Mouse (Mus musculus) neural tube, embryonic 14.5 days (tissue): Measurements from ENCODE around the gene Maml1. TPM values are rescaled to one million over a fixed set of nuclear protein-coding genes. Genes with fewer than 3 reads are reported as not detected.
A peak's percentile ranks its signal among the peaks of the same experiment; 100 is the strongest.

ENCODE experiments used
- ATAC-seq: fragments of 200-750 bp; cut with Nextera tagmentation; 2 replicates; pipeline ENCODE4 v1.8.0; 2017; ENCODE audit warnings: low read depth, mild to moderate bottlenecking, moderate TSS enrichment, moderate library complexity
- H3K27ac ChIP-seq: fragments of 300-500 bp; sonication (generic); 2 replicates; pipeline ENCODE4 v1.5.1; 2014; ENCODE audit warnings: low read depth, mild to moderate bottlenecking, control low read depth, low read length, moderate library complexity, mixed read lengths
- H3K27me3 ChIP-seq: fragments of 300-500 bp; sonication (generic); 2 replicates; pipeline ENCODE4 v1.6.1; 2014; ENCODE audit warnings: low read length; ENCODE audit not compliant: control insufficient read depth, insufficient read depth
- H3K36me3 ChIP-seq: fragments of 300-500 bp; sonication (generic); 2 replicates; pipeline ENCODE4 v1.6.1; 2014; ENCODE audit warnings: low read length, mixed read lengths; ENCODE audit not compliant: control insufficient read depth, insufficient read depth
- H3K4me1 ChIP-seq: fragments of 300-500 bp; sonication (generic); 2 replicates; pipeline ENCODE4 v1.6.1; 2014; ENCODE audit warnings: low read length; ENCODE audit not compliant: control insufficient read depth, insufficient read depth
- H3K4me2 ChIP-seq: fragments of 300-500 bp; sonication (generic); 2 replicates; pipeline ENCODE4 v1.6.1; 2014; ENCODE audit warnings: mild to moderate bottlenecking, low read depth, low read length, control low read depth
- H3K4me3 ChIP-seq: fragments of 300-500 bp; sonication (generic); 2 replicates; pipeline ENCODE4 v1.5.1; 2014; ENCODE audit warnings: low read depth, low read length, control low read depth, mixed read lengths
- H3K9ac ChIP-seq: fragments of 300-500 bp; sonication (generic); replicated peaks from 2 replicates; pipeline ENCODE4 v1.6.1; 2014; ENCODE audit warnings: low read depth, mild to moderate bottlenecking, control low read depth, low read length, mixed read lengths
- H3K9me3 ChIP-seq: fragments of 300-500 bp; sonication (generic); 2 replicates; pipeline ENCODE4 v1.6.1; 2016; ENCODE audit warnings: low read length; ENCODE audit not compliant: control insufficient read depth
- WGBS: fragments of 180-500 bp; shearing (Covaris S2); extraction: QIAGEN DNeasy Blood & Tissue Kit; methylation state at CpG from one replicate; pipeline ENCODE4 v1.1.7; 2014; 5-methylcytosine and 5-hydroxymethylcytosine counted together
- polyA plus RNA-seq: library from polyadenylated mRNA; unstranded; fragments of >200 nt; fragmentation: Nextera tagmentation; extraction: Ambion mirVana; gene quantifications from 2 replicates; pipeline ENCODE4 v1.2.1, GENCODE M21; 2014

Maml1 gene
- polyA plus RNA-seq, 1 experiment from 2014 or later: 3.5 TPM

DNA sequence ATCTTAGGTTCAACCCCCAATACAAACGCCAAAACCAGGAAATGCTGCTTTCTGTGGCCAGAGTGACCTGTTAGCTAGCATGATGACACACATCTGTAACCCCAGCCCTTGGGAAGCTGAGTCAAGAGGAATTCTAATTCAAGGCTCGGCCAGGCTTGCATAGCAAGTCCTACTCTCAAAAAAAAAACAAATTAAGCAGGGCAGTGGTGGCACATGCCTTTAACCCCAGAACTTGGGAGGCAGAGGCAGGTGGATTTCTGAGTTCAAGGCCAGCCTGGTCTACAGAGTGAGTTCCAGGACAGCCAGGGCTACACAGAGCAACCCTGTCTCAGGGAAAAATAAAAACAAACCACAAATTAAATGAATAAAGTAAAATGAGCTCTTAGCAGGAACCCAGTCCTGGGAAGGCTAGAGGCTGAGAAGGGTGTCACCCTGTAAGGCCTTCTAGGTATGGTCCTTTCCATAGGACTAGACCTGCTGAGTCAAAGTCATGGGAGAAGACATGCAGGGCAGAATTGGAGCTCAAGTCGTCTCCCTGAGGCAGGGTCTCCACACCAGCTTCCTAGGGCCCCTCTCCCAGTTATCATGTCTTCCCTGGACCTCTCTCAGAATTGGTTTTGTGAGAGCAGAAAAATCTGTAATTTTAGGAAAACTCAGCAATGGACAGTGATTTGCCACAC, 79.9 kb downstream of the Maml1 start:
- H3K36me3 ChIP-seq: peaks cover 3% of the 10 kb centered on the region; the same call in 1 of the 2 replicates
- WGBS: 76% methylated on average over 3 of the region's 3 CpGs
- no peak for ATAC-seq
- H3K4me3 ChIP-seq: no peak overlapping the region
- H3K27me3 ChIP-seq: no peaks in the 10 kb centered on the region
- no peak overlapping the region for H3K4me2 ChIP-seq
- no peak overlapping the region for H3K27ac ChIP-seq
- H3K9me3 ChIP-seq: no peaks in the 10 kb centered on the region
- peaks cover 8% of the 10 kb centered on the region for H3K4me1 ChIP-seq
- no peak overlapping the region for H3K9ac ChIP-seq

DNA sequence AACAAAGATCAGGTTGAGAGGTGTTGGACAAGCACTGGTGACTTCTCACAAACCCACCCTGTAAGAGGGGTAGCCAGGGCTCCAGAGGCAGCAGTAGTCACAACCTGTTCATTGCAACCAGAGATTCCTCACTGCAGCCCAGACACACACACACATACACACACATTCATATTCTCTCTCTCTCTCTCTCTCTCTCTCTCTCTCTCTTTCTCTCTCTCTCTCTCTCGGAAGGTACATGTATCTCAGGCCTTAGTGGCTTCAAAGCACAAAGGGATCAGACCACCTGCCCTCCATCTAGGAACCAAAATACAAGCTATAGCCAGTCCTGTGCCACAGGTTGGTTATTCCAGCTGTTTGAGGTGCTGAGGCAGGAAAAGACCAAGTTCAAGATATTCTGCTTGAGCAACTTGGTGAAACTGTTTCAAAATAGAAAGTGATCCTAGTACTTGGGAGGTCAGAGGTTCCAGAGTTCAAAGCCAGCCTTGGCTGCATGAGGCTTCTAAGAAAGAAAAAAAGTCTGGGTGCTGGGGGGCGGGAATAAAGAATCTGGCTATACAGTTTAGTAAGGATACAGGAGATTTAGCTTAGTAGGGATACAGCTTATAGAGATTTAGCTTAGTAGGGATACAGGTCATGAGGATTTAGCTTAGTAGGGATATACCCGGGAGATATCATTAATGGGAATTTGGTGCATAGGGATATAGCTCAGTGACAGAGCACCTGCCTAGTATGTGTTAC, 80.6 kb downstream of the Maml1 start:
- no peaks in the 10 kb centered on the region for H3K9me3 ChIP-seq
- no peak for ATAC-seq
- no peak overlapping the region for H3K27ac ChIP-seq
- H3K27me3 ChIP-seq: no peaks in the 10 kb centered on the region
- 90% methylated on average over 3 of the region's 3 CpGs for WGBS
- H3K4me1 ChIP-seq: peaks cover 8% of the 10 kb centered on the region
- no peak overlapping the region for H3K9ac ChIP-seq
- H3K4me3 ChIP-seq: peak overlapping the region; percentile 95
- H3K36me3 ChIP-seq: peaks cover 9% of the 10 kb centered on the region; the same call in 1 of the 2 replicates
- peak overlapping the region; percentile 72; the same call in 1 of the 2 replicates for H3K4me2 ChIP-seq

DNA sequence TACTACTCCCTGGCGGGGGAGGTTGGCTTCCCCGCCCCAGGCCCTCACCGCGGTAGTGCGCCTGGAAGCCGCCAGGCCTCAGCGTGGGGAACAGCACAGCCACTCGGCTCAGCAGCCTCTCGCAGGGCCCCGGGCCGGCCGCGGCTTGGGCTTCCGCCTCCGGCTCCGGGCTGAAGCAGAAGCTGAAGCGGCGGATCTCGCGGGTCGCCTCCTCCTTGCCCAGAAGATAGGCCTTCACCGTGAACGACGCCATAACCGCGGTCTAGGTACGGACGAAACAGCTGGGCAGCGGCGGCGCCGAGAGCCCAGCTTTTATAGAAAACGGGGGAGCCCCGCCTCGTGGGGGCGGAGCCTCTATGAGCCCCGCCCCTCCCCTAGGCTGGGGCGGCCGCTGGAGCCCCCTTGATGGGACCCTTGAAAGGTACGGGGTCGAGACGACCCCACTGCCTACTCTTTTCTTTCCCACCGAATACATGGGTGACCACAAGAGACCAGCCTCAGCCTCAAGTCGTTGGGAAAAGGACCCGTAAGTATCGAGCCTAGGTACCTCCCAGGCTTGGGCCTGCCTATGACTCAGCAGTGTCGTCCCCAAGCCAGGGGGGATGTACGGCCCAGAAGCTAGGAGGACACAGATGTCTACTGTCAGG, 81.5 kb downstream of the Maml1 start, which contains the start of the genes Sqstm1 and Mgat4b:
TSS of gene Sqstm1 (minus strand) at position 323 of the 647 bp plus-strand sequence.
TSS of gene Mgat4b (plus strand) at position 386 of the 647 bp plus-strand sequence.
- Histone ChIP-seq H3K4me2 (peak within 1 kb of the TSS; percentile 72), H3K36me3 (peaks cover 18% of the 10 kb centered on the region), H3K9me3 (no peaks in the 10 kb centered on the region), H3K9ac (peak within 1 kb of the TSS; percentile 97), H3K4me1 (peaks cover 8% of the 10 kb centered on the region), H3K27me3 (no peaks in the 10 kb centered on the region), H3K4me3 (peak within 1 kb of the TSS; percentile 95), H3K27ac (peak within 1 kb of the TSS; percentile 99)
- WGBS: under 1% methylated on average over 48 of the region's 48 CpGs
- ATAC-seq: peak; percentile 81

DNA sequence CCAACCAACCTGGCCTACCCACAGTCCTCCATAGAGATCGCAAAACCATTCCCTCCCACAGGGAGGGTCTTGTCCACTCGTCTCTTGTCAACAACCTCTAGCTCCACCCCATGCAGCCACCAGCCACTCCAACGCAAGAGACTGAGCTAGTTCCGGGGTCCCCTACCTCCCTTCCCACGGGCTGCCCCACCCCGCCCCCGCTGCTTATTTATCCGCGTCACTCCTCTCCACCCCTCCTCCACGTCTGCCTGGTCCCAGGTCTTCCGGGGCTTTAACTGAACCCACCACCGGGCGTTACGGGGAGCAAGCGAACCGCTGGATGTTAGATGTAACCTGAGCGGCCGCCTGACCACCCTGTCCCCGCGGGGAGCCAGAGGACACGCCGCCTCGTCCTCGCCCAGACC, 82.0 kb downstream of the Maml1 start:
- Histone ChIP-seq H3K9ac (peak overlapping the region; percentile 97), H3K36me3 (peaks cover 23% of the 10 kb centered on the region), H3K4me3 (peak overlapping the region; percentile 95), H3K27ac (peak overlapping the region; percentile 99), H3K9me3 (no peaks in the 10 kb centered on the region), H3K27me3 (no peaks in the 10 kb centered on the region), H3K4me2 (peak overlapping the region; percentile 72), H3K4me1 (peaks cover 8% of the 10 kb centered on the region)
- WGBS: 0% methylated on average over 20 of the region's 24 CpGs
- ATAC-seq: peak; percentile 93

DNA sequence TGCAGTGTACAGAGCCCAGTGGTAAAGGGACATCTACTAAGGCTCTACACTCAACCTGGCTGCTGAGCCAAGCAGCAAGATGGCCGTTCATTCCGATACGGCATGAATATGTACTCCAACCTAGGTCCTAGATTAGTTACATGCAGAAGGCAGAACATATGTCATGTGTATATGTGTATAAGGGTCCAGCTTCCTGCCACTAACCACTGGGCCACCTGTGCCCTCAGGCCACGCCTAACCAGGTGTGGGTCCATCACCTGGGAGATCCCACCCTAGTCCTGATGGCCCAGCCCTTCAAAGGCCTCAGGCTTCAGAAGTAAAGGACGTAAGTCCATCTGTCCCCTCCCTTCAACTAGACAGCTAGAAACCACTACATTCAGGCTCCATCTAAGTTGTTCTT, 84.1 kb downstream of the Maml1 start:
- WGBS: 95% methylated on average over 5 of the region's 5 CpGs
- no peak for ATAC-seq
- peaks cover 37% of the 10 kb centered on the region for H3K36me3 ChIP-seq

DNA sequence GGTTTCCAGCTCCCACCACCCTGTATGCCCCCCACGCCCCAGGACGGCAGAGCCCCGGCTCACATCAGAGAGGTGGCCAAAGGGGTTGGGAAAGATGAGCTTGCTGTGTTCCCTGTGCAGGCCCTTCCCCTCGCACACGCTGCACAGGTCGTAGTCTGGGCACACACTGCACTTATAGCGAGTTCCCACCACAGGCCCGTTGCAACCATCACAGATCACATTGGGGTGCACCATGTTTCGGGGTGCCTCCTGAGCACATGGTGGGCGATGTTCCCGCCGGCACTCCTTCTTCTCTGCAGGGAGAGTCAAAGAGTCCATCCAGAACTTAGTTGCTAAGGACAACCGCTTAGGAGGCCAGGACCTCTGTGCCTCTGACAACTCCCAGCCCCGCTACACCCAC, 84.8 kb downstream of the Maml1 start:
- Histone ChIP-seq H3K36me3 (peaks cover 44% of the 10 kb centered on the region), H3K4me3 (no peak overlapping the region), H3K9me3 (no peaks in the 10 kb centered on the region), H3K27me3 (no peaks in the 10 kb centered on the region), H3K4me1 (peaks cover 8% of the 10 kb centered on the region), H3K27ac (no peak overlapping the region), H3K9ac (no peak overlapping the region), H3K4me2 (no peak overlapping the region)
- 95% methylated on average over 14 of the region's 14 CpGs for whole genome bisulfite sequencing
- ATAC-seq: no peak

More for the DNA sequence above, 84.1 kb downstream of the Maml1 start:
- Histone ChIP-seq H3K4me1 (peaks cover 8% of the 10 kb centered on the region), H3K9ac (no peak overlapping the region), H3K27me3 (no peaks in the 10 kb centered on the region), H3K4me3 (no peak overlapping the region), H3K9me3 (no peaks in the 10 kb centered on the region), H3K27ac (no peak overlapping the region), H3K4me2 (no peak overlapping the region)

DNA sequence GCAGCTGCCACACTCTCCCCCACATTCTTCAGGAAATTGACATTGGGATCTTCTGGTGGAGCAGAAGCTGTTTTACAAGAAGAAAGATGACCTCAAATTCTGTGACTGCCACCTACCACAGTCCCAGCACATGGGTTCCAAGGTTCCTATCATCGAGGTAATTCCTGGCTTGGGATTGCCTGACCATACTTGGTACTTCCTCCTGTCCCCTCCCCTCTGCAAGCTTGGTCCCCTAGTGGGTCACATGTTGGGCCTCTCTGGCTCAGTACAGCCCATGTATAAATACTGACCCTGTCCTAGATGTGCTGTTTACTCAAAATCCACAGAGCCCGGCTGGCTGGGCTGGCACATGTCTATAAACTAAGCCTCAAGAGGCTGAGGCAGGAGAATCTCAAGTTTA, 86.1 kb downstream of the Maml1 start:
- Histone ChIP-seq H3K9me3 (no peaks in the 10 kb centered on the region), H3K4me2 (no peak overlapping the region), H3K9ac (no peak overlapping the region), H3K36me3 (peaks cover 57% of the 10 kb centered on the region), H3K27ac (no peak overlapping the region), H3K4me1 (peaks cover 8% of the 10 kb centered on the region), H3K27me3 (no peaks in the 10 kb centered on the region), H3K4me3 (no peak overlapping the region)
- 90% methylated on average over 2 of the region's 2 CpGs for WGBS
- ATAC-seq: no peak
